Mouse (Mus musculus) heart, postnatal 0 days (tissue): ENCODE measurements around the gene Gsap.

Experiments
- CTCF ChIP-seq: IDR thresholded peaks from 2 replicates; pipeline ENCODE4 v1.5.1; 2016; ENCODE audit warnings: antibody characterized with exemption, control low read depth, low read depth
- EP300 ChIP-seq: IDR thresholded peaks from 2 replicates; pipeline ENCODE4 v1.6.1; 2016; ENCODE audit warnings: antibody characterized with exemption, low read depth

DNA sequence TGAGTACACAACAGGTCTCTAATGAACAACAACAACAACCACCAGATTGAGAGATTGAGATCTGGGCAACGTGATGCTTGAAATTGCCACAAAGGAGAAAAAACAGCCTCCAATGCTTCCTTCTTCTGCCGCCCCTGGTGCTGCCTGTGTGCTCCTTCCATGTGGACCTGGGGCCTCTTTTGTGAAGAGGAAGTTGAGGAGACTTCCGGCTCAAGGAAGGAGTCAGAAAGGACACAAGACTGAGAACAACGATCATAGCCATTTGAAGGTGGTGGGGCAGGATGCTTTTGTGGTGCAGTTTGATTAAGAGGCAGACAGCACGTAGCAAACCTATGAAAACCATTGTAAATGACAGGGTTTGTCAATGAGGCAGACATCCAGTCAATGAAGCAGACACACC lies 27.7 kb downstream of the Gsap start:
- TF ChIP-seq EP300 (no peak), CTCF (no peak)
